Mouse (Mus musculus) spleen, embryonic (tissue): Measurements from ENCODE around the gene Ubac2.

Source experiments
- CTCF ChIA-PET: fragments of 350-600 bp; sonication (Branson Sonifier 250); formaldehyde crosslinking; loops from one replicate; lab custom pipeline; 2022; lab: Charles Lee

Gene Ubac2

GRCm38 (mm10) chr14:121878176-121878858 lies at the start of gene Ubac2:
TSS of gene Ubac2 (plus strand) at chr14:121878620.
- CTCF ChIA-PET, result interaction anchor here (1.3 to 2.0 kb wide), 2 partner anchors 26 to 30 kb away, joined by 4 to 8 read pairs; no protein-coding TSS in a partner anchor

GRCm38 (mm10) chr14:121829816-121830442 lies 48.5 kb upstream of the Ubac2 start:
- CTCF ChIA-PET, result no interaction called here

- CTCF ChIA-PET, result interaction anchor here (0.6 to 0.7 kb wide), 2 partner anchors 572 to 1074 kb away, joined by 3 to 5 read pairs; no protein-coding TSS in a partner anchor
These were observed 45.4 kb upstream of the Ubac2 start for GRCm38 (mm10) chr14:121833001-121833520.

GRCm38 (mm10) chr14:121838161-121838560 lies 40.3 kb upstream of the Ubac2 start:
- CTCF ChIA-PET, result no interaction called here

- CTCF ChIA-PET, result no interaction called here
These were observed 38.2 kb upstream of the Ubac2 start for GRCm38 (mm10) chr14:121840217-121840616.

- CTCF ChIA-PET, result no interaction called here
These were observed 33.9 kb upstream of the Ubac2 start for GRCm38 (mm10) chr14:121844486-121844885.

GRCm38 (mm10) chr14:121851231-121851630 lies 27.2 kb upstream of the Ubac2 start:
- CTCF ChIA-PET, result no interaction called here

- CTCF ChIA-PET, result no interaction called here
These were observed 25.9 kb upstream of the Ubac2 start for GRCm38 (mm10) chr14:121852531-121852930.

- CTCF ChIA-PET, result interaction anchor here (0.6 kb wide), 1 partner anchor 86 kb away, joined by 9 read pairs; no protein-coding TSS in a partner anchor
These were observed 13.3 kb upstream of the Ubac2 start for GRCm38 (mm10) chr14:121865162-121865561.

GRCm38 (mm10) chr14:121866574-121866973 lies 11.8 kb upstream of the Ubac2 start:
- CTCF ChIA-PET, result no interaction called here

- CTCF ChIA-PET, result interaction anchor here (0.6 kb wide), 1 partner anchor 89 kb away, joined by 10 read pairs; no protein-coding TSS in a partner anchor
These were observed 9.3 kb upstream of the Ubac2 start for GRCm38 (mm10) chr14:121869111-121869510.

GRCm38 (mm10) chr14:121872760-121873159 lies 5.7 kb upstream of the Ubac2 start:
- CTCF ChIA-PET, result no interaction called here

GRCm38 (mm10) chr14:121873172-121873571 lies 5.2 kb upstream of the Ubac2 start:
- CTCF ChIA-PET, result no interaction called here

- CTCF ChIA-PET, result no interaction called here
These were observed 4.8 kb upstream of the Ubac2 start for GRCm38 (mm10) chr14:121873646-121874045.

- CTCF ChIA-PET, result interaction anchor here (0.6 to 1.1 kb wide), 2 partner anchors 10 to 215 kb away, joined by 3 to 5 read pairs; no protein-coding TSS in a partner anchor
These were observed 2.2 kb upstream of the Ubac2 start for GRCm38 (mm10) chr14:121876190-121876589.

GRCm38 (mm10) chr14:121876860-121877259 lies 1.6 kb upstream of the Ubac2 start:
- CTCF ChIA-PET, result no interaction called here

- CTCF ChIA-PET, result interaction anchor here (1.3 to 2.0 kb wide), 2 partner anchors 27 to 31 kb away, joined by 4 to 8 read pairs; no protein-coding TSS in a partner anchor
These were observed 780 bp upstream of the Ubac2 start for GRCm38 (mm10) chr14:121877640-121878039.

- CTCF ChIA-PET, result interaction anchor here (0.6 to 2.0 kb wide), 4 partner anchors 25 to 131 kb away, joined by 4 to 8 read pairs (median 6); no protein-coding TSS in a partner anchor
These were observed 413 bp downstream of the Ubac2 start for GRCm38 (mm10) chr14:121878859-121879206.

- CTCF ChIA-PET, result interaction anchor here (0.6 to 2.0 kb wide), 3 partner anchors 29 to 130 kb away, joined by 4 to 8 read pairs (median 8); no protein-coding TSS in a partner anchor
These were observed 933 bp downstream of the Ubac2 start for GRCm38 (mm10) chr14:121879266-121879840.

GRCm38 (mm10) chr14:121881211-121881610 lies 2.8 kb downstream of the Ubac2 start:
- CTCF ChIA-PET, result interaction anchor here (0.6 kb wide), 1 partner anchor 693 kb away, joined by 3 read pairs; no protein-coding TSS in a partner anchor

GRCm38 (mm10) chr14:121884150-121884797 lies 5.9 kb downstream of the Ubac2 start:
- CTCF ChIA-PET, result no interaction called here
